Mouse (Mus musculus) testis, postnatal 14 days (tissue): ENCODE data around the gene Trim7.
"Not testable (repeated sequence)": the region's sequence is repeated elsewhere in the genome, so short reads cannot be mapped to it uniquely, and the experiment has no call there.

Experiments
- DNase-seq: peaks from one replicate; pipeline ENCODE4 v3.0.0; 2021; ENCODE audit warnings: low spot score

Gene Trim7

DNA sequence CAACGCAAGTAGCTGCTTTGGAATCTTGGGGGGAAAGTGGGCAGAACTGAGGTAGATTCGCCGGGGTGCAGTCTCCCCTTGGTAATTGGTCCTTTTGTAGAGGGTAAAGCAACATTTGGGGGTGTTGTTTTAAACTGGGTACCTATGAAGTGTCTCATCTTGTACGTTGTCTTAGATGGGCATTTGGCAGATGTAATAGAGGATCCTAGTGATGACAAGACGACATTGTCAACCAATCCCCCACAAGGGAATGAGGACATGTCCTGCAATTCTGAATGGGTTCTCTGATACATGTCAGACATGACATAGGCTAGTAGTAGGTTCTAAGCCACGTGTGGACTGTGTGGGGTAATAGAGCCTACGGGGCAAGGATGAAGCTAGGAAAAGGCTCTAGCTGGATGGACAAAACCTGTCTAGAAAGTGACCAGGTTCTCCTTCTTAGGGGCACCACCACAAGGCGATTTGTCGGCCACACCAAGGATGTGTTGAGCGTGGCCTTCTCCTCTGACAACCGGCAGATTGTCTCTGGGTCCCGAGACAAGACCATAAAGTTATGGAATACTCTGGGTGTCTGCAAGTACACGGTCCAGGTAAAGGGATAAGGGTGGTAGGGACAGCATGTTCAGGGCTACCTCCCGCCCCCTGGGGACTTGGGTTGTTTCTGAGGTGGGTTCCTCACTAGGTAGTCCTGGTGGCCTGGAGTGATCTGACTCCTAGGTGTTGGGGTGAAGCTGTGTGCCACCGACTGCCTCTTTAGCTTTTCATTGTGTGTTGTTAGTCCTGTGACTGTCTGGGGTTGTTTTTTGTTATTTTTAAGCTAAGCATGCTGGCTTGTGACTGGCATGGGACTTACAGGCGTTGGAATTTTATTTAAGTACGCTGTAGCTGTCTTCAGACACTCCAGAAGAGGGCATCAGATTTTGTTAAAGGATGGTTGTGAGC, 23.8 kb upstream of the Trim7 start:
- no peak for DNase-seq

DNA sequence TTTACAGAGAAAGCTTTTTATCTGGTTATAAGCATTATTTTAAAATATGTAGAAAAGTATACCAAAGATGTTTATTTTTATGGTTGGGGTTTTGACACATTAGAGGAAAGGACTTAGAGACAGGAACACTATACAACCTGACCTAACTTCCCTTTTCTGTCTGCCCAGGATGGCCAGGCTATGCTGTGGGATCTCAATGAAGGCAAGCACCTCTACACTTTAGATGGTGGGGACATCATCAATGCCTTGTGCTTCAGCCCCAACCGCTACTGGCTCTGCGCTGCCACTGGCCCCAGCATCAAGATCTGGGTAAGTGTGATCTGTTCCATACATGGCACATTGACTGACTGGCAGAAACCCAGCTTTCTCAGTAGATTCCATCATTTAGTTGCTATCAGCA, 22.0 kb upstream of the Trim7 start:
- no peak for DNase-seq

DNA sequence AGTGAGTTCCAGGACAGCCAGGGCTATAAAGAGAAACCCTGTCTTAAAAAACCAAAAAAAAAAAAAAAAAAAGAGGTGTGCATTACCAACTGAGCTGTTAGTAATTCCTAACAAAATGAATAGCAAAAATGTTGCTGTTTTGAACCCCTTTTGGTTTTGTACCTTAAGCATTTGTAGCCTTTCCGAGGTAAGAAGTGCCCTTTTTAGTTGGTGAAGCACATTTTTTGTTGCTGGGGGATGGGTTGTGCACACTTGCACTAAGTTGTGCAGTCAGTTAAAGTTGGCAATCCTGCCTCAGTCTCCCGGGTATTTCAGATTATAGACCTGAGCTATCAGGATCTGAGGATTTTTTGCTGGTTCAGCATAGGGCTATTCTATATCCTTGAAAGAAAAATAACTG, 21.0 kb upstream of the Trim7 start:
- no peak for DNase-seq

DNA sequence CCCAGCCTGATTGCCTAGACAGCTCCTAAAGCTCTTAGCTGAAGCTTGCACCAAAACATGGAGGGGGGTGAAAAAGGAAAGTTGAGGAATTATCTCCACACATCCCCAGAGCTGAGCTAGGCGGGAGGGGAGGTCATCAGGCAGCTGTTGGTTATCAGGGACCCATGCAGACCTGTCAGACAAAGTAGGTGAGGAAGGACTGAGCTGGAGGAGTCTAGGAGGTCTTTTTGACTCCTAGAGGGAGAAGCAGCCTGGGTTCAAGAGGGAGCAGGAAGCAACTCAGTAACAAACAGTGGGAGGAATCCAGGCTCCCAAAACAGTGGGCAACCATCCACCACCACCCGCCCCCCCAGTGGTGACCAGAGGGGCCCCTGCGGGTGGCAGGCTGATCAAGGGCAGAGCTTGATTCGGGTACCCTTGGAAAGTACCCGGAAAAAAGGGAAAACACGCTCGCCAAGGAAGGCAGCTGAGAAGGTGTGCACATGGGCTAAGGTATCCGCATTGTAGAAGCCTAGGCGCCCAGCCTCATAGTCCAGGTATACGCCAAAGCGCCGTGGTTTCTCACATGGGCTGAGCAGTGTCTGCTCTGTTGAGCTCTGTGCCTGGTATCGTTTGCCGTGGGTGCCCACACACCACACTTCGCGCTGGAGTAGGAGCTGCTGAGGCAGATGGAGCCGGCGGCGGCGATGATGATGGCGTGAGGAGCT, 18.9 kb upstream of the Trim7 start:
- no peak for DNase-seq

DNA sequence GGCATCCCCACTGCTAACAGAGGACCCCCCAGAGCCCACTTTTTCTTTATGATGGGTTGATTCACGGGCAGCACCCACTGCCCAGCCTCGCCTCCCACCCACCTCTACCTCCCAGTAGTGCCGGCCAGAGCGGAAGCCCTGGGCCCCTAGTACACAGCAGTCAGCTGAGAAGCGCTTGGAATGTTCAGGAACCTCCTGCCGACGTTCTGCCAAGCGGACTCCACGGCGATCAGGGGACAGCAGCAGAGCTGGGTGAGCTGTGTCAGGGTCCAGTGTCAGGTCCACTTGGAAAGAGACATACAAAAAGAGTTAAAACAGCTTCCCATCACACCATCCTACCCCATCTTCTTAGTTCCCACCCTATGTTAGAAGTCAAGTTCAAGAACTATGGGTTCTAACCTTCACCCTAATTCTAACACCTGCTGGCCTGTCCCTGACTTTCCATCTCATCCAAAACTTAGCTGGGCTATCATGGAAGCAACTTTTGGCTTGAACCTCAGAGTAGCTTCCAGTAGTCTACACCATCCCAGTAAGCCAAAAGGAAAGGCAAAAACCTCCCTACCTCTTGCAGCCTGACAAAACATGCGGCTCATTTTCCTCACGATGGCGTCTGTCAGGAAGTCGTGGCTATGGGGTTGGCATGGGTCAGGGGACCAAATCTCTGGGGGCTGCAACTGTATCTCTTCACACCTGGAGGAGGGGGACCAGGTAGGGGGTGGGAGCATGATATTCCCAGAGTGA, 18.2 kb upstream of the Trim7 start:
- no peak for DNase-seq

DNA sequence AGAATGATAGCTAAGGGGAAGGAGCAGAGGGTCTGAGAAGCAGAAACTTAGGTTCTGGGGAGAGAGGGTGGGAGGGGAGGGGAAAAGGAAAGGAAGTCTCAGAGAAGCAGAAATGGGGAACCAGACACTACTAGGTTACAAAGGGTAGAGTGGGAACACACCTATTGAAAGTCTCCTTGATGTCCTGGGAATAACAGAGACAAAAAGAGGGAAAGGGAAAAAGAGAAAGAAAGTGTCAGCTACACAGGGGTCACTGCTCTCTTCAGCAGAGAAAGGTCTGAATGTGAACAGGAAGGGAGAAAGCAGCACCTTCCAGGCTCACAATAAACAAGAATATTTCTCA, 17.7 kb upstream of the Trim7 start:
- no peak for DNase-seq

DNA sequence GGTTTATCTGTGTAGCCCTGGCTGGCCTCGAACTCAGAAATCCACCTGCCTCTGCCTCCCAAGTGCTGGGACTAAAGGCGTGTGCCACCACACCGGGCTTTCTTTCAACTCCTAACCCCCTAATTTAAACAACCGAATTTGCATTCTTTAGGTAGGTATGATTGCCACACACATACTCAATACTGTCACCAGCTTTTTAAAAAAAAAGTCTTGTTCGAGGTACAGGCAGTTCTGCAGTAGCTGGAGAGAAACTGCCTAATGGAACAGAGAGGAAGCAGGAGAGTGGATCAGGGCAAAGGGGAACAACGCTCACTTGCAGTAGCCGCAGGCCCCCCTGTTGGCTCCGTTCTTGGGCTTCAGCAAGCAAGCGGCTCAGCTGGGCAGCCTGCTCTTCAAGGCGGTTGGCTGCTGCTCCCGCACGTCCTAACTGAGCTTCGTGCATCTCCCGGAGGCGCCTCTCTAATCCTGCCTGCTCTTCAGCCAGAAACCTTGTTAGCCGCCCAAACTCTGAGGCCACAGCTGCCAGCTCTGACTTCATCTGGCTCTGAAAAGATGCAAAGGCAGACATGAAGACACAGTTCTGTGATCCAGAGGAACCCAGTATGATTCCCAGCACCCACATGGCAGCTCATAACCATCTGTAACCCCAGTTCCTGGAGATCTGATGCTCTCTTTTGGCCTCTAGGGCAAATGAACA, 17.1 kb upstream of the Trim7 start:
- DNase-seq = no peak

DNA sequence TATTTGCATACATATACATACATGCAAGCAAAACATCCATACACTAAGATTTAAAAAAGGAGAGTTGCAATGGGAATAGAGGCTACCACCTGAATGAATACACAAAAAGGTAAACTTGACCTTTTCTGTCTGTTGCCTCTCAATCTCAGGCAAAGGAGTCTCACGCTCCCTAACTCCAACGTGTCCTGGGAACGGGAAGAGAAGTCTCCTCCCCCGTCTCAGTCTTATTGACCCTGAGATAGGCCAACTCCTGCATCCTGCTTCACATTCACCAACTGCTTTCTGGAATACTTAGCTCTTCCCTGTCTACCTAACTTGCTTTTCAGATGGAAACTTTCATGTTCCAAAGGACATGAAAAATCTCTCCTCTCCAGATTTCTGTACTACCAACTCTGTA, 16.5 kb upstream of the Trim7 start:
- no peak for DNase-seq

DNA sequence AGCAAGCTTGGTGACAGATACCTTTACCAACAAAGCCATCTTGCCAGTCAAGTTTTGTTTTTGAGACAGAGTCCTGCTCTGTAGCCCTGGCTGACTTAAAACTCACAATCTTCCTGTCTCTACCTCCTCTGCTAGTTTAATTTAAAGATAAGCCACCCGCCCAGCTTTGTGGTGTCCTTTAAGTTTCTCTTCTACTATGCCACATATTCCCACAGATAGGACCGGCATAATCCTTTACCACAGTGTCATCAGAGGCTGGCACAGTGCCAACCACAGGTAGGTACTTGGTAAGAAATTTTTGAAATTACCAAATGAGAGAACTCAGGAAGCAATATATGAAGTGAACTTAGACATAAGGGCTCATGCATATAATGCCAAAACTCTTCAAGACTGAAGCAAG, 15.8 kb upstream of the Trim7 start:
- no peak for DNase-seq

DNA sequence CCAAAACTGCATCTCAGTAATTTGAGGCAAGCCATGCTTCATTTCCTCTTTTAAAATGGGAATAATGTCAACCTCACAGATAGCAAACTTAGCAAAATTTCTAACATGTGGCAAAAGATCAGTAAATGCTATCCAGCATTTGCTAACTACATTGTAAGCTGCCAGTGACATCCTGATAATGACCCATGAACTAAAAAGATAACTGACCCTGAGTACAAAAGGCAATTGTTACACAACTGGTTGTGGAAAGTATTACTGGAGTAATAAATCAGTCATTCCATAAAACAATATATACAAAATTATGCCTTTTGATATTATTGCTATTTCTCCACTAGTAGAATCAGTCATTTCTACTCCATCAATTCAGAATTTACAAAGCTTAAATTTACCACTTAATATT, 12.2 kb upstream of the Trim7 start:
- DNase-seq = no peak

DNA sequence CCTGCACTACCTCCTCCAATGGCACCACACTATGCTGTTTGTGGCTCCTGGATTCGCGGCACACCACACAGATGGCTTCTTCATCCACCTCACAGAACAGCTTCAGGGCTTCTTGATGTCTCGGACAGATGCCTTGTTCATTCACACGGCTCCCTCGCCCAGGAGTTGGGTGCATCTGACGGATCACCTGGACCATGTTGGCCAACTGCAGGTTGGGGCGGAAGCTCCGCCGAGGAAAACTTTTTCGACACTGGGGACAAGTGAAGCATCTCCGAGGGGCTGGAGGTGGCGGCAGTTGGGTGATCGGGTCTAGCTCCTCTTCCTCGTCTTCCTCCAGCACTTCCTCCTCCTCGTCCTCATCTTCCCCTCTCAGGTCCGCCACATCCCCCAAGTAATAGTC, 10.1 kb upstream of the Trim7 start:
- DNase-seq = no peak

DNA sequence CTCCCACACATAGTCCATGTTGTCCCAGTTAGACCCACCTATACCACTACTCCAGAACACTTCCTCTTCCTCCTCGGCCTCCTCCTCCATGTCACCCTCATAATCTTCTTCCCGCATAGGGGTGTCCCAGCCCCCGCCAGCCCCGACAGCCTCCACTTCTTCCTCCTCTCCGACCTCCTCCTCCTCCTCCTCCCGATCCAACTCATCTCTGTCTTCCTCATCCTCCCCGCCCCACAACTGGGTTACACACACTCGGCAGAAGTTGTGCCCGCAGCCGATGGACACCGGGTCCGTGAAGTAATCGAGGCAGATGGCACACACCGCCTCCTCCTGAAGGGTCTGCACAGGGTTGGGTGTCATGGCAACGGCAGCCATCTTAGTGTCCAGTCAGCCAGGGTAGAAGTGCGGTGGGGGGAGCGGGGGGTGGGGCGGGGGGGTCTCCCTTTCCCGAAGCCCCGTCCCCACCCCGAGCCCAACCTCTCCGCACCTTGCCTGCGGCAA, 9.6 kb upstream of the Trim7 start:
- DNase-seq = peak; percentile 77

DNA sequence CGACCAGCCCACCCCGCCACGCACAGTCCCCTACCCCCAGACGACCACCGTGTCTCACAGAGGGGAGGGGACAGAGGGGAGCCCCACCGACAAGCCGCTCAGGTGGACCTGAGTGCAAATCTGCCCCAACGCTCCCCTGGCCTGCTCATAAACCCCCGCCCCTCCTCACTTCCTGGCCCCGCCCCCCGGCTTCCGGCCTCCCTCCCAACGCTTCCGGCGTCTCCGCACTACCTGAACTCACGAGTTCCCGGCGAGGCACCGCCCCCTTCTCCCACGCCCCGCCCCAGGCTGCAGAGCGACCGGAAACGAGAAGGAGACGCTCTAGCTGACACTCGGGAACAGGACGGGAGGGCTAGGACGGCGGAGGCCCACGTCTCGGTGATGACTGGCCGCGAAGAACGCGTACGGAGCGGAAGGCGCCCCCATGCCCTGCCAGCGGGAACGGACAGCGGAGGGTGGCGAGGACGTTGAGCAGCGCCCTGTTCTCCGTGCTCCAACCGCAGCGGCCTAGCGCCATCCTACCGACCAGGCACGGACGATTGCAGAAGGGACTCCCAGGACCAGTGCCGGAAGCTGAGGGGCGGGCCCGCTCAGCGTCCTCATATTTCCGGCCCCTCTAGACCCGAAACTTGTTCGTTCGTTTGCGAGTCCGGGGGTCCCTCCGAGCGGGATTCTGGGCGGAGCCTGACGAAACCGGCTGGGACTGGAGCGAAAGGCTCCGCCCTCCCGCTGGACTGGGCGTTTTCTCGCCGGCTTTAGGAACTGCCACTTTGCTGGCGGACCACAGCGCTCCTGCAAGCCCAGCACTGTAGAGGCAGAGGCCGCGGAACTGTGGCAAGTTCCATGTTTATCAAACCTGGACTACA, 8.9 kb upstream of the Trim7 start, which contains the start of gene Trim41:
Trim41 (minus strand) TSS at position 554 of the 866 bp plus-strand sequence.
- DNase-seq = peak; percentile 100

DNA sequence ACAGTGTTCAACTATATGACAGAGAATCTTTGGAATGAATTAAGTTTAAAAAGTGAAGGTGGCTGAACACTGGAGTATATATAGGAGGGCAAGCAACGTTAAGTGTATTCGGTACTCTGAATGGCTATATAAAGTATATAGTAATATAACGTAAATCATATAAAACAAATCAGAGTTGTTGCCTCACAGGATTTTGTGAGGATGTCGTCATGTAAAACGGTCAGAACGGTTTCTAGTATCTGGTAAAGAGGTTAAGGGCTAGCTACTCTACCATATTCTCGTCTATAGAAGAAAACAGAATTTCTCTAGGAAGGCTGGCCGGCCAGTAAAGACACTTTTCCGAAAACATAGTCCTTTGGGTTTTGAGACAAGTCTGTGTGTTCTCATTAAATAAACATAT, 8.1 kb upstream of the Trim7 start:
- DNase-seq = no peak

DNA sequence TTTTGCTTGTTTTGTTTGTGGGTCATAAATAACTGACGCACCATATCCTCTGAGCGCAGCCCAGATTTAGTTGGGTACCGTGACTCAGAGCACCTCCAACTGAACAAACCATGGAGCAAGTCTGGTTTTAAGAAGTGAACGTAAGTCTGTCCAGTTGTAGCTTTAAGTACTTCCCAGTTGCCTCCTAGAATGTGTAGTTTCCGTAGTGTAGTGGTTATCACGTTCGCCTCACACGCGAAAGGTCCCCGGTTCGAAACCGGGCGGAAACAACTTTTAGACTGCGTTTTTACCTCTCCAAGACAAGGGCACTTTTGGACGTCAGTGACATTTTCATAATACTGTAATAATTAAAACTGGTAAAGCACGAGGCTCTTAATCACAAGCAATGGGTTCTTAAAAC, 7.6 kb upstream of the Trim7 start:
- DNase-seq = peak; percentile 73

DNA sequence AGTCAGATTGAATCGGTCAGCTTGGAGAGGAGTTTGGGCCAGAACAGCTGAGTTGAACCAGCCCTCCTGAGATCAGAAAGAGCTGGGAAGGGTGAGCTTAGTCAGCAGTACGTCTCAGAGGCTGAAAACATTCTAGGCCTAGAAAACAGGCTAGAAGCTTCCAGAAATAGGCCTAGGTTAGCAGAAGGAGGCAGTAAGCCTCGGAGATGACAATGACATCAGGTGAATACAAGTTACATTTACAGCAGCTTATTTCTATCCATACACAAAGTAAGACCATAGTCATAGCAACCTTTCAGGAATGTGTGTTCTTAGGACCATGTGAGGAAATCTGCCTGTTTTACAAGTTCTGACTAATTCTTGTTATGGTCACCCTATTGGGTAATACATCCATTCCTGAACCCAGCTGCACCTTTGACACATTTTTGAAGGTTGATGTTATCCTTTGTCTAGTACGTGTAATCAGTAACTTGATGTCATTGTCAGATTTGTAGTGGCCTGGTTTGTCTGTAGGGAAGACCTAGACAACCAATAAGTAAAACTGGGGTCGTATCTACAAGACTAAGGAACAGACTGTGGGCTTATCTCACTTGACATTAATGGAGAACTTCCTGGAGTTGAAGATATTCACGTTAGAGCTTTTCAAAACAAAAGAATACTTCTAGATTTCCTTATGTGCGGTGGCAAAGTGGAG, 6.2 kb upstream of the Trim7 start:
- DNase-seq = no peak

DNA sequence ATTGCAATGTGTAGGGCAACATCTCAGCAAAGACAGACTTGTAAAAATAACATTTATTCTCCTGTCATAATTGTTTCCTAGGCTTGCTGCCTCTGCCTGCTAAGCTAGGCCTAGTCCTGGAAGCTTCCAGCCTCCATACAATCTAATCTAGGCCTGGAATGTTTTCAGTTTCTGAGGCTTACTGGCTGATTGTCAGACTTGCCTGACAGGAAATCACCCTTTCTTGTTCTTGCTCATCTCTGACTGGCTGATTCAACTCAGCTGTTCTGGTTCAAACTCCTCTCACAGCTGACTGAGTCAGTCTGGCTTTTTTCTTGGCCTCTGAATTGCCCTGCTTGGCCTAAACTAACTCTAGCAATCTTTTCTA, 5.6 kb upstream of the Trim7 start:
- DNase-seq = no peak

DNA sequence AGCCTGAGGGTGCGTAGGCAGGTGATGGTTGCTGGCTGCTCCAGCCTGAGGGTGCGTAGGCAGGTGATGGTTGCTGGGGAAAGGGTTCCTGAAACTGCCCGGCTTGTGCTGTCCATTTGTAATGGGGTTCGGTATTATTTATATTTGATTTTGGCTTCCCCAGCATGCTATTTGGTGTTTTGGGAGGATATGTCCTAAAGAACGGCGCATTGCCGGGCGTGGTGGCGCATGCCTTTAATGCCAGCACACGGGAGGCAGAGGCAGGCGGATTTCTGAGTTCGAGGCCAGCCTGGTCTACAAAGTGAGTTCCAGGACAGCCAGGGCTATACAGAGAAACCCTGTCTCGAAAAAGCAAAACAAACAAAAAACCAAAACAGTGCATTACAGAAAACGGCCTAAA, 4.6 kb upstream of the Trim7 start:
- not testable (repeated sequence) for DNase-seq

DNA sequence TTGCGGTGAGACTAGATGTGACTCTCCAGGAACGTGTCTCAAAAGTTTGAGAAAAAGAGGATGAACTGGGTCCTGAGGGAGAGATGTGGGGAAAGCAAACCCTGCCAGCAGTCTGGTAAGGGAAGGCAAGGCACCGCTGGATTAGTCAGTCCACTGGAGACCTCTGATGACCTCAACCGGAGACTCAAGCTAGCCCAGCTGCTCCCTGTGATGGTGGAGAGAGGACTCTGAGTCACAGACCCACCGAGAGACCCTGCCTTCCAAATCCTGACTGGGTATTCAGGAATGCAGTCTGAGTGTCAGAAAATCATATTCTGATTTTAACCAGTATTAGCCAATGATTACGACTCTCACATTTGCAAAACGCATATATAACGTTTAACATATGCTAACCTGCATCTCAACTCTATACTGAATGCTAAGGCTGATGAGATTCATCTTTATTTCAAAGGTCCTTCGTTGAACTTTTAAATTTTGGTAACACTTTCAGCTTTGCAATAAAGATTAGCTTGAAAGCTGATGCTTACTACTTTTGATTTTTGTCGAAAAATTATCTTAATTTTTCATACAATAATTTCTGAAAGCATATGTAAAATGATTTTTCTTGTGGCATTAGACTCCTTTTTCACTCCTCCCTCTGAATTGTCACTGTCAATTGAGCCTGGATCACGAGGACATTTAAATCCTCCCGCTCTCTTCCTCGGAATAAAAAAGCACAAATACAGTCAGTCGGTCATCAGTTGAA, 3.0 kb upstream of the Trim7 start:
- DNase-seq = no peak

DNA sequence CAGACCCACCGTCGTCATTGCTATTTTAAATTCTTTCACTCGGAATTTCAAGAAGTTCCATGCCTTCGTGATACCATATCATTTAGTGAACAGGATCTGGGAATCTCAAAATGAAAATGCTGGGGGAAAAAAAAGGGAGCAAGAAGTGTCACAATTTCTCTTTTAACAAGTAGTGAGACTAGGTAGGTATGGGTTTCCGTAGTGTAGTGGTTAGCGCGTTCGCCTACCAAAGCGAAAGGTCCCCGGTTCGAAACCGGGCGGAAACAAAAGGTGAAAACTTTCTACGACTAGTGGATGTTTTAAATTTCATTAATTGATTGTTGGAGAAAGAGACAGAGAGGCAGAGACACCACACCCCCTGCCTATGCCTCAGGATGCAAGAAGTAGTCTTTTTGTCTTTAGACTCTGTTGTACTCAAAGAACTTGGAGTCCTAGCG, 2.4 kb upstream of the Trim7 start:
- DNase-seq = peak; percentile 38
